Mouse (Mus musculus) CD8-positive naive resting alpha-beta T cell, adult 2 months (primary cell): ENCODE results near the gene Lhfpl5.
A peak's percentile ranks its signal among the peaks of the same experiment; 100 is the strongest.
"Not testable (repeated sequence)": the region's sequence is repeated elsewhere in the genome, so short reads cannot be mapped to it uniquely, and the experiment has no call there.

ENCODE experiments used
- DNase-seq, 2 experiments: peaks; one replicate each; pipeline ENCODE4 v3.0.0; 2022; ENCODE audit warnings: low read depth in 2 of 2, low spot score in 2 of 2

Gene Lhfpl5

DNA sequence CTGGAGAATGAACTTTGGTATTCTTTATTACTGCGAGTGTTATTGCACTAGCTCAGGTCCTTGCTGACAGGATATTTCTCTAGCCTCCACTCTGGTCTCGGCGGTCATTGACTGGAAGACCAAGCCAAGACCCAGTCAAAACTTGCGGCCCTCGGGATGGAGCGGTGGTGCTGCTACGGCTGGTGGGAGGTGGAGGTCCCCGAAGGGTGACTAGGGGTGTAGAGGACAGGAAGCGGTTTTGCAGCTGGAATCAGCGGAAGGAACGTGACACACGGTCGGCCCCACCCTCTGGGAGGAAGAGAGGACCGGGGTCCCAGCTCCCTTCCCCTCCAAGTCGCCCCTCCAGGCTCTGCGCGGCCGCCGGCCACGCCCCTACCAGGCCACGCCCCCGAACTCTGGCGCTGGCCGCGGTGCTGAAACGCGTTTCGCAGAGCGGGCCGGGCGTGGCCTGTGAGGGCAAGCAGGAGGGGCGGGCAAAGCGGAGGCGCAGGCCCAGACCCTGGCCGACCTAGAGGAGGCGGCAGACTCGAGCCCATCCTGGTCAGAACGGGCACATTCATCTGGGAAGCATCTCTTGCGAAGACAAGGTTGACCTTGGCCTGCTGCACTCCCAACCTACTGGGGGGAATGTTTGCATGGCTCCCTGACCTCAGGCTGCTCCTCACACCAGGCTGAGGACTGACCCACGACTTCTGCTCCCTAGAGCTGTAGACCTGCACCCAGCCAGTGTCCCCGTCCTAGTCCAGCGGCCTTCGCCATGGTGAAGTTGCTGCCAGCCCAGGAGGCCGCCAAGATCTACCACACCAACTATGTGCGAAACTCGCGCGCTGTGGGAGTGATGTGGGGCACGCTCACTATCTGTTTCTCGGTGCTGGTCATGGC lies at the start of gene Lhfpl5:
Gene Lhfpl5 (plus strand): TSS at position 398 of the 882 bp plus-strand sequence.
- peak; percentile 26 to 41 for DNase-seq

DNA sequence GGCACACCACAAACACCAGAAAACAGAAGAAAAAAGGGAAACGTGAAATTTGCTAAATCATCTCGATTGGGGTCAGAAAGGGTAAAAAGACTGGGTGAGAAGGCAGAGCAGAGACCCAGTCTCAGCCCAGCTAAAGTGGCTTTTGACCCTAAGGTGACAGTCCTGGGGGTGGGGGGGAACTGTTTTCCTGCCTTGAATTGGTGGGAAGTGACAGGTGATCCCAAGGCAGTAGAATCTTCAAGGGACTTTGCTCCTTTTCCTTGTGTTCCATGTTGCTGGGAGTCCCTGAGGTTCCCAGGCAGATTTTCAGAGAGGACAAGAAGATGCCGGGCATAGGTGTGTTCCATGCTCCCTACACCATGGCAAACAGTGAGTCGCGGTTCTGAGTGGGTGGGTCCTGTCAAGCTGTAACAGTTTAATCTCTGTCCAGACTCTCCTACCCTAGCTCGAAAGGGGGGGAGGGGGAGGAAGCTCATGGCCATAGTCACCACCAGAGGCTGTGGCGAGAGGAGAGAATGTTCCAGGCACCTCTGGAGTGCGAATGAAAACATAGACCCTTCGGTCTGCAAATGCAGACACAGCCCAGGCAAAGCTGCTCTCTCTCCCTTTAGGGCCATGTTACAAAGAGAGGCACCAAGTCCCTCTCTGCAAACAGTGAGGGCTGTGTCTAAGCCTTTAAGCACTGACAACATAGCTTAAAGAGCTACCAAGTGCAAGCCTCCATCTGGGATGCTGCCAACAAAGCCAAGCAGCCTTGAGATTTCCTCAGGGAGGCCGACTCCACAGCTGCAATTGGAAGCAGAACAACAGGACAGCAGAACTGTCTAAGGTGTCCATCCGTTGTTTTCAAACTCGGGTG lies 48.0 kb upstream of the Lhfpl5 start:
- DNase-seq, result no peak

GRCm38 (mm10) chr17:28528043-28528351 lies 47.4 kb upstream of the Lhfpl5 start:
- DNase-seq, result peak; percentile 77 to 83

DNA sequence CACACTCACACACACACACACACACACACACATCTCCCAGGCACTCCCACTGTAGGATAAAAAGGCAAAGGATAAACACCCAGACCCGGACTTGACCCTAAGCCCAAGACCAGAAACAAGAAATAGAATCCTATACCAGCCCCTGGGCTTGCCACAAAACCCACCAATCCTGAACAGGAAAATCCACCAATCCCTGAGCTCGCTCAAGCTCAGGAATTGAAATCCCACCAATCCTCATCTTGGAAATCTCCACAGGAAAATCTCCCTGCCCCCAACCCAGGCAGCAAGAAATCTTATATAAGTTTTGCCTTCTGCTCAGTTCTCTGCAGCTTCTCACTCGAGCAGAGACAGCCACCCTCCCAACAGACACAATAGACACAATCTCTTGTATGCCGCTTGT lies 46.3 kb upstream of the Lhfpl5 start:
- no peak for DNase-seq

DNA sequence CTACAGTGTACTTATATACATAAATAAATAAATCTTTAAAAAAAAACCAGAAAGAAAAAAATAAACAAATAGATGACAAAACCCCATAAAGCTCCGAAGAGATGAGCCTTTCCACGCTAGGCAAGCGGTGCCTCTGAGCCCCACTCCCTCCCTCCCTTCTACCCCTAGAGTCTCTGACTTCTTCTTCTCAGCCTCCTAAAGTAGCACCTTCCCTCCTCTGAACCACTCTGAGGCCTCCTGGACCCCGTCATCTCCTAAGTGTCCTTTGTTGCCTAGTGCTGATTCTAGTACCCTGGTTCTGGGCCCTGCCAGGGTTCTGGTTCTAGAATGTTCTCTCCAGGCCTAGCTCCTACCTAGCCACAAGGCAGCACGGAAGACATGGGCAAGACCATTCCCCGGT lies 44.9 kb upstream of the Lhfpl5 start, which contains the start of gene Armc12:
Gene Armc12 (plus strand): TSS at position 301 of the 400 bp plus-strand sequence.
- no peak for DNase-seq

GRCm38 (mm10) chr17:28531946-28532345 lies 43.5 kb upstream of the Lhfpl5 start:
- DNase-seq, result no peak

- no peak for DNase-seq
These were observed 42.9 kb upstream of the Lhfpl5 start for GRCm38 (mm10) chr17:28532557-28532956.

GRCm38 (mm10) chr17:28533327-28533726 lies 42.1 kb upstream of the Lhfpl5 start:
- no peak for DNase-seq

GRCm38 (mm10) chr17:28537881-28538280 lies 37.6 kb upstream of the Lhfpl5 start:
- no peak for DNase-seq

- DNase-seq, result peak in 1 of 2 experiments; percentile 33
These were observed 28.5 kb upstream of the Lhfpl5 start for GRCm38 (mm10) chr17:28546925-28547324.

DNA sequence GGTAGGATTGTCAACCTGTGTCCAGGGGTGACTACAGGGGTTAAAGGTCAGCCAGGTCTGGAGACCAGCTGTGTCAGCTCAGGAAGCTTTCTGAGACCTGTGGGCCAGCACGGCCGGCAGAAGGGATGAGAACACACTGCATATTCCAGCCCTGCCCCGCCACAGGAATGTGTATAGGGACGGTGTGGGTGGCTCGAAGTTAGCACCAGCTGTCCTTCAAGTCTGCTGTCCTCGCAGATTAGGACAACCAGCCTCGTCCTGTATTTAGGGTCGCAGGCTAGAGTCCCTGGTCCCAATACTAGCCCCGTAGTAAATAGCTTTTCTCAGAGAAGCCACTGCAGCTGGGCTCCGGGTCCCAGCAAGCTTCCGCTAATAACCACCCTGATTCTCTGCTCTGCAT lies 26.9 kb upstream of the Lhfpl5 start:
- DNase-seq, result no peak

DNA sequence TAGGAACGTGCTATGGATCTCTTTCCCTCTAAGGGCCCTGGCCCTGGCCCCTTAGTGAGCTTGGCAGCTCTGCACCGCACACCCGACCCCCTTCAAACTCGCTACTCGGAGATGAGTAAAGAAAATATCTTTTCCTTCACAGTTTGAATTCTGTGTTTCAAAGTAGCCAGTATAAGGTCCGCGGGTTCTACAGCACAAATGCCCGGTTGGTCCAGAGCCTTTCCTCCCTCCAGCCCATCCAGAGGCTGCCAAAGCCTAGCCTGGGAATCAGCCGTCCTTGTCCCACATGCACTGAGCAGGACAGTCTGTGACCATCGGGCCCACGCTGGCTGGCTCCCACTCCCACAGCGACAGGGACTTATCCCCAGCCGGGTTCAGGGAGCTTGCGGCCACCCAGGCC lies 26.3 kb upstream of the Lhfpl5 start, which contains the start of gene Clpsl2:
Gene Clpsl2 (plus strand): TSS at position 301 of the 400 bp plus-strand sequence.
- no peak for DNase-seq

DNA sequence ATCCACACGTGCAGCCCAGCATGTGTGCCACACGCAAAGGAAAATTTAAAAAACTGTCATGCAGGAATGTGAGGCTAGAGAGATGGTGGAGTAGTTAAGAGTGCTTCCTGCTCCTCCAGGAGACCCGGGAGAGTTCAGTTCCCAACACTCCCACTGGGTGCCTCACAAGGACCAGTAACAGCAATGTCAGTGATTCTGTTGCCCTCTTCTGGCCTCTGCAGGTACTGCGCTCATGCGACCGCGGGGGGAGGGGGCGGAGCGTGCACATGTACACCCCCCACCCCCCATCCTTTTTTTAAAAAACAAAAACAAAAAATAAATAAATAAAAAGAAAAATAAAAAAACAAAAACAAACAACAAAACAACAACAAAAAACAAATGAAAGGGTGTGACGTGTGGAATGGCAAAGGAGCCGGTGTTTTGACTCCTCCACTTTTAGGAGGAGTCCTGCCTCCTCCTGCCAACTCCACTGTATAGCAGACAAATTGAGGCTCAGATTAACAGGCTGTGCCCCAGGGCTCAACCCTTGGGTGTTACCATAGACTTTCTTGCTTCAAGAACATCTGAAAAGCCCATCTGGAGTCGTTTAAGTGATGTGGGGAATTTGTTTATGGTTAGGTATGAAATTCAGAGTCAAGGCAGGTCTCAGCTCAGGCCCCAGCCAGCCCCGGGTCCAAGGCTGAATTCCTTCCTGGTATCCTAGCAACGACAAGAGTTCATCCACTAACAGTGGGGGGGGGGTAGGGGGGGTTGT lies 22.2 kb upstream of the Lhfpl5 start:
- peak; percentile 70 to 83 for DNase-seq

GRCm38 (mm10) chr17:28554021-28554420 lies 21.4 kb upstream of the Lhfpl5 start:
- DNase-seq, result not testable (repeated sequence)

- DNase-seq, result no peak
These were observed 18.6 kb upstream of the Lhfpl5 start for GRCm38 (mm10) chr17:28556635-28557396.

- DNase-seq, result no peak
These were observed 17.7 kb upstream of the Lhfpl5 start for GRCm38 (mm10) chr17:28557772-28558171.

GRCm38 (mm10) chr17:28560598-28560997 lies 14.8 kb upstream of the Lhfpl5 start, which contains the start of gene Clps:
TSS of gene Clps (minus strand) at chr17:28560766.
- DNase-seq, result no peak

DNA sequence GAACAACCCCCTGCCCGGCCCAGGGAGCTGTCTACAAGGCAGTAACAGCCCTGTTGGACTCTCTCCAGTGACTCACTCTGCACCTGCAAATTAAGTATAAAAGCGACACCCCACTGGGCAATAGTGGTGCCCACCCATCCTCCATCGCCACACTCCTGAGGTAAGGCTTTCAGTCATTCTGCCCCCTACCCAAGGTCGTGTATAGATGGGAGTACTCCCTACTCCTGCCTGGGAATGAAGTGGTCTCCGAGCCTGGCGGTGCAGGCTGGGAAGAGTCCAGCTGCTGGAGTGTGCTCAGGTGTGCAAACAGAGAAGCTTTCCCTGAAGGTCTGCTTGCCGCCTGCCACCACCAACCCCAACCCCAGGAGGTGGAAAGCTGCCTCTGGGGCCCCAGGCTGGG lies 13.8 kb upstream of the Lhfpl5 start:
- DNase-seq, result no peak

GRCm38 (mm10) chr17:28565181-28565580 lies 10.3 kb upstream of the Lhfpl5 start:
- no peak for DNase-seq

DNA sequence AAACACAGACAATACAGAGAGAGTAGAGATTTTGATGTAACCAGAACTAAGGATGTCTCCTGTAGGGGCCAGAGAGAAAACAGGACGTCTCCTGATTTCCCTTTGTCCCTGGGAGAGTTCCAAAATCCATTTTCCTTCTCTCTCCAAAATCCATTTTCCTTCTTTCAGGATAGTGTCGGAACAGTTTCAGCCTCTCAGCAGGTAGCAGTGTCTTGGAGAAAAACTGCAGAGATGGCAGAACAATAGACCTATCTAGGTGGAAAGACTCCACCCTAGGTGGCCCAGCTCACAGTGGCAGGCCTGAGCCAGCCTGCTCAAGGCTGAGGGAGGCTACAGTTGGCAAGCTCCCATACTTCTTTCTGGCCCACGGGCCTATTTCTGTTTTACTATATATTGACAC lies 7.9 kb upstream of the Lhfpl5 start:
- DNase-seq, result no peak
